41 mouse cellular contexts compared by ENCODE assay signal in the genomic region with DNA sequence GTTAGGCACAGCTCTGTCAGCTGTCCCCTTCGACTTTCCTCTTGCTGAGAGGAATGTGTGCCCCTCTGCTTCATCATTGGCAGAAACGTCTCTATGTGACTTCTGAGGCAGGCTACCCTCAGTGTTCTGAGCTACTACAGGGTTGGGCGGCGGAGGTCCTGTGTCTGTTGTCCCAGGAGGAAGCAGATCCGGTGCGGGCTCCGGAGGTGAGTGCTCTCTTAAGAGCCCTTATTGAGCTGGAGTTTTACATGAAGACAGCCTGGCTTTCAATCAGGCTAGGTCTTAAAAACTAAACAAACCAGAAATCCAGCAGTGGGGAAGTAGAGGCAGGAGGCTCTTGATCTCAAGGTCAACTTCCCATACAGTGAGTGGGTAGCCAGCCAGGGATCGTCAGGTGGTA. TPM values are rescaled to one million over a fixed set of nuclear protein-coding genes. Genes with fewer than 3 reads are reported as not detected.
"Had no signal": no experiment of that assay in that cellular context is flagged by ENCODE, and none has a peak within 500 bp of the region (broad histone marks: within the 10 kb centered on the region; RNA-seq: fewer than 3 reads in every experiment).

No protein-coding gene starts in this region.

- H3K36me3 ChIP-seq: heart, embryonic 10.5 days; heart, embryonic 12.5 days; hindbrain, embryonic 10.5 days; hindbrain, embryonic 12.5 days; intestine, embryonic 15.5 days; limb, embryonic 13.5 days; limb, embryonic 15.5 days; liver, embryonic 12.5 days had no signal

- H3K4me1 ChIP-seq: hindbrain, embryonic 12.5 days; intestine, embryonic 15.5 days; limb, embryonic 13.5 days; limb, embryonic 15.5 days; liver, embryonic 12.5 days had no signal

- H3K4me2 ChIP-seq: heart, embryonic 12.5 days; hindbrain, embryonic 12.5 days; hindbrain, embryonic 14.5 days; intestine, embryonic 15.5 days; limb, embryonic 13.5 days; limb, embryonic 15.5 days; liver, embryonic 12.5 days had no signal

- H3K9me3 ChIP-seq: heart, embryonic 10.5 days; heart, embryonic 12.5 days; hindbrain, embryonic 10.5 days; hindbrain, embryonic 12.5 days; intestine, embryonic 15.5 days; limb, embryonic 13.5 days; limb, embryonic 15.5 days; liver, embryonic 12.5 days had no signal

- DNase-seq: gastrocnemius, postnatal 14 days; gastrocnemius, postnatal 36 days; heart, adult 18-20 months; heart, postnatal 10 days; heart, postnatal 4 days; kidney, adult 18-20 months; kidney, adult 8-10 months; kidney, postnatal 10 days; kidney, postnatal 25 days; kidney, postnatal 4 days; layer of hippocampus, postnatal 36 days; left cerebral cortex, postnatal 4 days had no signal

- H3K9ac ChIP-seq: heart, embryonic 12.5 days; hindbrain, embryonic 12.5 days; hindbrain, embryonic 14.5 days; intestine, embryonic 15.5 days; limb, embryonic 13.5 days; limb, embryonic 15.5 days; liver, embryonic 12.5 days; liver, embryonic 14.5 days had no signal

- H3K27ac ChIP-seq: heart, embryonic 10.5 days; hindbrain, embryonic 10.5 days; hindbrain, embryonic 12.5 days; hindbrain, embryonic 14.5 days; intestine, embryonic 15.5 days; layer of hippocampus, adult 2 months; limb, embryonic 13.5 days; limb, embryonic 15.5 days; liver, embryonic 12.5 days; liver, embryonic 14.5 days had no signal

- H3K4me3 ChIP-seq: heart, embryonic 10.5 days; heart, embryonic 12.5 days; hindbrain, embryonic 10.5 days; hindbrain, embryonic 12.5 days; intestine, embryonic 15.5 days; layer of hippocampus, adult 2 months; limb, embryonic 13.5 days; limb, embryonic 15.5 days; liver, embryonic 12.5 days had no signal

- ATAC-seq: hindbrain, embryonic 16.5 days; inflammation-experienced regulatory T-cells, adult 6 months; intestine, embryonic 15.5 days; intestine, postnatal 0 days; liver, embryonic 12.5 days had no signal

RNA-seq across cellular contexts. Expression of gene Fgf4, which starts 20.4 kb away (rescaled TPM):
- total RNA-seq: gastrocnemius, adult 18-20 months; gastrocnemius, adult 8-10 months; heart, adult 18-20 months; heart, adult 8-10 months; heart, postnatal 10 days; heart, postnatal 25 days; heart, postnatal 4 days; layer of hippocampus, adult 2 months; layer of hippocampus, postnatal 14 days; layer of hippocampus, postnatal 36 days; left cerebral cortex, adult 18-20 months; left cerebral cortex, adult 8-10 months; left cerebral cortex, postnatal 10 days; left cerebral cortex, postnatal 25 days; left cerebral cortex, postnatal 4 days; liver, adult 2 months had no signal
- polyA plus RNA-seq: gonadal fat pad, adult 2 months; heart, embryonic 12.5 days; heart, embryonic 14.5 days; hindbrain, embryonic 10.5 days; hindbrain, embryonic 14.5 days; hindbrain, embryonic 16.5 days; inflammation-experienced regulatory T-cells, adult 6 months; intestine, embryonic 15.5 days; intestine, postnatal 0 days; kidney, embryonic 14.5 days; kidney, embryonic 16.5 days; liver, adult 2 months; liver, embryonic 12.5 days; liver, embryonic 14.5 days had no signal

RNA-seq across cellular contexts. Expression of gene Fgf15, which starts 28.7 kb away (rescaled TPM):
- total RNA-seq: gastrocnemius, adult 18-20 months; gastrocnemius, adult 8-10 months; gastrocnemius, postnatal 14 days; gastrocnemius, postnatal 36 days; heart, adult 18-20 months; heart, adult 8-10 months; heart, postnatal 10 days; heart, postnatal 25 days; heart, postnatal 4 days; layer of hippocampus, adult 2 months; layer of hippocampus, postnatal 14 days; layer of hippocampus, postnatal 36 days; left cerebral cortex, adult 18-20 months; left cerebral cortex, adult 8-10 months; left cerebral cortex, postnatal 10 days; left cerebral cortex, postnatal 25 days; liver, adult 2 months had no signal
- polyA plus RNA-seq: heart, embryonic 12.5 days; heart, embryonic 14.5 days; inflammation-experienced regulatory T-cells, adult 6 months; limb, embryonic 15.5 days; liver, adult 2 months; liver, embryonic 12.5 days had no signal

RNA-seq across cellular contexts. Expression of gene Fgf3, which starts 29.7 kb away (rescaled TPM):
- total RNA-seq: gastrocnemius, adult 18-20 months; gastrocnemius, adult 8-10 months; gastrocnemius, postnatal 14 days; gastrocnemius, postnatal 36 days; heart, adult 18-20 months; heart, adult 8-10 months; heart, postnatal 10 days; heart, postnatal 25 days; heart, postnatal 4 days; layer of hippocampus, postnatal 36 days; liver, adult 2 months had no signal
- polyA plus RNA-seq: gonadal fat pad, adult 2 months; heart, embryonic 14.5 days; inflammation-experienced regulatory T-cells, adult 6 months; intestine, embryonic 15.5 days; intestine, postnatal 0 days; limb, embryonic 11.5 days; liver, adult 2 months had no signal
